8 mouse cellular contexts compared by ENCODE assay signal in the genomic region with DNA sequence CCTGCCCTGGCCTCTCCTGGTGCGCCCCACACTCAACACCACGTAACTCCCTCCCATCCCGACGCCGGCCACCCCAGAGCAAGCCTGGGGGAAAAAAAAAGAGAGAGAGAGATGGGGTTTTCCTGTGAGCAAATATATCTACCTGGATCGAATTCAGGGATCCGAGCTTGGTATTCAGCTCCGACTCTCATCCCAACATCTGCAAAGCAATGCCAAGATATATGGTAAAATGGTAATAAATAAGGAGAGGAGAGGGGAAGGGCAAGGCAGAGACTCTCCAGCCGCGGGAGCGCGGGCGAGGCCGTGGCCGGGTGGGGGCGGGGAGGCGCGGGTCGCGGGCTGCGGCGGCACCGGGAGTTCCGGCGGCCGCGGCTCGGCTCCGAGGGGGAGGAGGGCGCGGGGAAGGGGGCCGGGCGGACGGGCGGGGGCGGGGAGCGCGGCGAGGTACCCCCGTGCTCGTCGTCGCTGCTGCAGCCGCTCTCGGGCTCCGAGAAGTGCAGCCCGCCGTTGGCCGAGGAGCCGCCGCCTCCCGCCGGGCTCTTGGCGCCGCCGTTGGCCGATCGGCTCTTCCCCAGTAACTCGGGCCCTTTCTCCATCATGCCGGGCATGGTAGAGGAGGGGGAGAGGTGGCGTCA. TPM values are rescaled to one million over a fixed set of nuclear protein-coding genes. Genes with fewer than 3 reads are reported as not detected.
DNase-seq lines count a peak whose midpoint lies in the region; ATAC-seq and TF ChIP-seq lines count a peak whose summit lies in the region.

No protein-coding gene starts in this region.

- H3K27ac ChIP-seq in thymus, adult 2 months (ENCODE audit: control insufficient read depth, insufficient read depth, low read length), result no peak overlapping the region
- peak overlapping the region; percentile 95 for H3K27ac ChIP-seq in forebrain, embryonic 16.5 days (ENCODE audit: low read length)
- peak overlapping the region; percentile 99 for H3K27ac ChIP-seq in neural tube, embryonic 14.5 days (ENCODE audit: low read depth, low read length)

- peaks cover 16% of the 10 kb centered on the region for H3K36me3 ChIP-seq in erythroblast, embryonic 14.5 days (ENCODE audit: control insufficient read depth)
- H3K36me3 ChIP-seq in thymus, adult 2 months (ENCODE audit: control insufficient read depth, insufficient read depth, low read length), result no peaks in the 10 kb centered on the region
- no peaks in the 10 kb centered on the region for H3K36me3 ChIP-seq in forebrain, embryonic 16.5 days (ENCODE audit: control insufficient read depth, insufficient read depth)
- H3K36me3 ChIP-seq in neural tube, embryonic 14.5 days (ENCODE audit: control insufficient read depth, insufficient read depth, low read length), result no peaks in the 10 kb centered on the region

- no peaks in the 10 kb centered on the region for H3K27me3 ChIP-seq in erythroblast, embryonic 14.5 days (ENCODE audit: control insufficient read depth)
- no peaks in the 10 kb centered on the region for H3K27me3 ChIP-seq in thymus, adult 2 months (ENCODE audit: control insufficient read depth, insufficient read depth, low read length)
- no peaks in the 10 kb centered on the region for H3K27me3 ChIP-seq in forebrain, embryonic 16.5 days (replicated peaks; ENCODE audit: control insufficient read depth, insufficient read depth, low read length)
- no peaks in the 10 kb centered on the region for H3K27me3 ChIP-seq in neural tube, embryonic 14.5 days (ENCODE audit: control insufficient read depth, insufficient read depth, low read length)

- H3K4me1 ChIP-seq in erythroblast, embryonic 14.5 days (ENCODE audit: control insufficient read depth), result peaks cover 36% of the 10 kb centered on the region
- peaks cover 6% of the 10 kb centered on the region for H3K4me1 ChIP-seq in thymus, adult 2 months (replicated peaks; ENCODE audit: control insufficient read depth, insufficient read depth, low read length)
- peaks cover 17% of the 10 kb centered on the region for H3K4me1 ChIP-seq in forebrain, embryonic 16.5 days (replicated peaks; ENCODE audit: control insufficient read depth, insufficient read depth, low read length)
- peaks cover 15% of the 10 kb centered on the region for H3K4me1 ChIP-seq in neural tube, embryonic 14.5 days (ENCODE audit: control insufficient read depth, insufficient read depth, low read length)

- TF ChIP-seq POLR2A in thymus, adult 2 months (IDR thresholded peaks at IDR 0.05; ENCODE audit: control insufficient read depth, extremely low read depth, insufficient read depth, low read length, poor library complexity), result no peak

- DNase-seq in thymus, adult 2 months, result no peak
- DNase-seq in thymus, postnatal 25 days, result no peak
- DNase-seq in liver, result peak; percentile 64
- no peak for DNase-seq in right cerebral cortex, postnatal 4 days

- 0 out of 2 replicates have a peak, but pooled peaks cover under 1% of the 10 kb centered on the region for H3K9me3 ChIP-seq in erythroblast, embryonic 14.5 days (ENCODE audit: control insufficient read depth, low read length)
- no peaks in the 10 kb centered on the region for H3K9me3 ChIP-seq in forebrain, embryonic 16.5 days (ENCODE audit: control insufficient read depth, low read length)
- no peaks in the 10 kb centered on the region for H3K9me3 ChIP-seq in neural tube, embryonic 14.5 days (ENCODE audit: control insufficient read depth, low read length)

- ATAC-seq in erythroblast, adult 5-6 weeks (replicated peaks; ENCODE audit: low FRiP score, poor library complexity, severe bottlenecking), result no peak
- no peak; the same call in 1 of the 2 replicates for ATAC-seq in forebrain, embryonic 16.5 days
- peak; percentile 57 for ATAC-seq in neural tube, embryonic 14.5 days (ENCODE audit: low read depth)

- TF ChIP-seq CTCF in thymus, adult 2 months (IDR thresholded peaks at IDR 0.05; ENCODE audit: borderline replicate concordance, control insufficient read depth, extremely low read depth, insufficient read depth, low read length, poor library complexity), result no peak

- under 1% methylated on average over 47 of the region's 61 CpGs for WGBS in thymus, adult 2 months
- 0% methylated on average over 26 of the region's 61 CpGs for WGBS in forebrain, embryonic 16.5 days
- WGBS in neural tube, embryonic 14.5 days, result under 1% methylated on average over 45 of the region's 61 CpGs

- peak overlapping the region; percentile 88 for H3K9ac ChIP-seq in forebrain, embryonic 16.5 days (replicated peaks; ENCODE audit: low read depth, low read length)
- H3K9ac ChIP-seq in neural tube, embryonic 14.5 days (replicated peaks; ENCODE audit: low read depth, low read length), result peak overlapping the region; percentile 94

- H3K4me2 ChIP-seq in forebrain, embryonic 16.5 days (ENCODE audit: low read length), result peak overlapping the region; percentile 88
- H3K4me2 ChIP-seq in neural tube, embryonic 14.5 days (ENCODE audit: low read depth, low read length), result peak overlapping the region; percentile 83

- peak overlapping the region; percentile 94 for H3K4me3 ChIP-seq in erythroblast, embryonic 14.5 days (replicated peaks)
- peak overlapping the region; percentile 71 for H3K4me3 ChIP-seq in thymus, adult 2 months (ENCODE audit: control insufficient read depth, insufficient read depth, low read length)
- H3K4me3 ChIP-seq in forebrain, embryonic 16.5 days (replicated peaks; ENCODE audit: low read length), result peak overlapping the region; percentile 65
- peak overlapping the region; percentile 85 for H3K4me3 ChIP-seq in neural tube, embryonic 14.5 days (ENCODE audit: low read depth, low read length)

RNA-seq across cellular contexts. Expression of a gene that starts 0.5 kb away (rescaled TPM):
- polyA plus RNA-seq in erythroblast, embryonic 14.5 days (2012), result 1.1 and 1.6 TPM in 2 replicates
- 7.5 and 12.5 TPM in 2 replicates for total RNA-seq in erythroblast, adult 5-6 weeks (2015; ENCODE audit: low replicate concordance)
- 10.8 and 41.0 TPM in 2 replicates for total RNA-seq in erythroblast, adult 5-6 weeks (2017; ENCODE audit: low replicate concordance)
- polyA plus RNA-seq in thymus, adult 2 months (2012; rRNA removed), result 29.9 and 30.4 TPM in 2 replicates
- polyA plus RNA-seq in forebrain, embryonic 16.5 days (2015; fragmentation: Nextera tagmentation; extraction: Ambion mirVana), result 25.5 and 27.3 TPM in 2 replicates
- polyA plus RNA-seq in neural tube, embryonic 14.5 days (2014; fragmentation: Nextera tagmentation; extraction: Ambion mirVana), result 47.2 and 55.7 TPM in 2 replicates

RNA-seq across cellular contexts. Expression of a gene that starts 45.0 kb away (rescaled TPM):
- 0.42 and 0.77 TPM in 2 replicates for polyA plus RNA-seq in erythroblast, embryonic 14.5 days (2012)
- 8.2 TPM in 1 of 2 replicates, not detected in the other for total RNA-seq in erythroblast, adult 5-6 weeks (2015; ENCODE audit: low replicate concordance)
- 1.5 and 2.6 TPM in 2 replicates for total RNA-seq in erythroblast, adult 5-6 weeks (2017; ENCODE audit: low replicate concordance)
- polyA plus RNA-seq in thymus, adult 2 months (2012; rRNA removed), result 10.1 and 10.5 TPM in 2 replicates
- polyA plus RNA-seq in forebrain, embryonic 16.5 days (2015; fragmentation: Nextera tagmentation; extraction: Ambion mirVana), result 3.1 and 3.6 TPM in 2 replicates
- 1.7 and 2.3 TPM in 2 replicates for polyA plus RNA-seq in neural tube, embryonic 14.5 days (2014; fragmentation: Nextera tagmentation; extraction: Ambion mirVana)

RNA-seq across cellular contexts. Expression of a gene that starts 53.2 kb away (rescaled TPM):
- not detected in 2 replicates for polyA plus RNA-seq in erythroblast, embryonic 14.5 days (2012)
- not detected in 2 replicates for total RNA-seq in erythroblast, adult 5-6 weeks (2015; ENCODE audit: low replicate concordance)
- 0.14 TPM in 1 of 2 replicates, not detected in the other for total RNA-seq in erythroblast, adult 5-6 weeks (2017; ENCODE audit: low replicate concordance)
- polyA plus RNA-seq in thymus, adult 2 months (2012; rRNA removed), result 0.80 and 1.0 TPM in 2 replicates
- polyA plus RNA-seq in forebrain, embryonic 16.5 days (2015; fragmentation: Nextera tagmentation; extraction: Ambion mirVana), result 2.1 and 3.0 TPM in 2 replicates
- 3.1 and 4.2 TPM in 2 replicates for polyA plus RNA-seq in neural tube, embryonic 14.5 days (2014; fragmentation: Nextera tagmentation; extraction: Ambion mirVana)

Comparison
In these comparisons a context has a peak if more than half of its experiments do, and no peak if none do; other contexts are left out.
1. RNA of a gene that starts 0.5 kb away (polyA plus RNA-seq): 47.2 to 55.7 TPM in neural tube, embryonic 14.5 days, 29.9 to 30.4 TPM in thymus, adult 2 months and 25.5 to 27.3 TPM in forebrain, embryonic 16.5 days; 1.1 to 1.6 TPM in erythroblast, embryonic 14.5 days; every median in the first group is over 10 times any median in the second.
2. Peak in every context shown above with its lines, with median percentiles within 50 percentile points of each other: H3K4me3 ChIP-seq.